Mouse (Mus musculus): ENCODE results near the gene Hnrnph3. TPM values are rescaled to one million over a fixed set of nuclear protein-coding genes. Genes with fewer than 3 reads are reported as not detected.

Hnrnph3 gene
- total RNA-seq, 1 experiment = 25.7 TPM

DNA sequence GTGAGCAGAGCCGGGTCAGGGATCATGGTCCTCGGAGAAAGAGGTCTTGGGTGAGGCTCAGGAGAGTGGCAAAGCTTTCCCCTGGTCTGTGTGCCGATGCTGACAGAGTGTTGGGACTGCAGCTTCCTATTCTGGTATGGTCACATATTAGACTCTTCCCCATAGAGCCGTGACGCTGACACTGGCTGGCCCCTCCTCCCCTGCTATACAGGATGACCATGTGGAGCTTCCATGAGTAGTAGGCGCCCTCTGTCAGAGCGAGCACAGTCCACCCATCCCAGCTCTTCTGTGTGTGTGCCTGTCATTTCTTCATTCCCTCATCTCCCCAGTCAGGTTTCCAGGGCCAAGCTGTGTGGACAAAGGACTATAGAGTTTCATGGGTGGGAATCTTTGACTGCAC is 39.3 kb upstream of the Hnrnph3 start:
- in situ Hi-C loops (cut with MboI; ENCODE audit: low sequenced_read_pairs in 2 of 2, unreplicated experiment in 2 of 2) = no loop called here

DNA sequence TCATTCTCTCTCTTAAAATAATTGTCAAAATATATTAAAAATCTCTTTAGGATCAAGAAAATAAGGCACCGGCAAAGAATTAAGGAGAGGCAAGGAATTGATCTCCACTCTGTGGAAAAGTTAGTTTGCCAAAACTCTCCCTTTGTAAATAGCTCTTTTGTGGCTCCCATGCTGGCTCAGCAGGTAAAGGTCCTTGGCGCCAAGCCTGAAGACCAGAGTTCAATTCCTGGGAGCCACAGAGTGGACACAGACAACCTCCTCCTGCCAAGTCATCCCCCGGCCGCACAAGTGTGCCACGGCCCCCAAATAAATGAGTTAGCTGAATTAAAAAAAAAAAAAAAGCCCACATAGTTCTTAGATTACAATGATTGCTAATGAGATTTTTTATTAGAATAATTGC is 38.7 kb upstream of the Hnrnph3 start:
- H3K9me3 ChIP-seq (ENCODE audit: control insufficient read depth, insufficient read depth, low read depth, low read length) = no peaks in the 10 kb centered on the region
- in situ Hi-C loops (cut with MboI; ENCODE audit: low sequenced_read_pairs in 2 of 2, unreplicated experiment in 2 of 2) = no loop called here
- H3K36me3 ChIP-seq (ENCODE audit: control insufficient read depth, insufficient read depth, low read length, poor library complexity, severe bottlenecking) = no peaks in the 10 kb centered on the region
- no peak for DNase-seq (ENCODE audit: low read depth, low spot score)
- no peak for TF ChIP-seq ZC3H11A (IDR thresholded peaks at IDR 0.05; ENCODE audit: borderline replicate concordance, low read depth, low read length)
- no peak for TF ChIP-seq CHD2 (IDR thresholded peaks at IDR 0.05; ENCODE audit: low read depth, low read length)
- no peak for TF ChIP-seq HCFC1 (IDR thresholded peaks at IDR 0.05; ENCODE audit: borderline replicate concordance, insufficient read depth, low read length)
- no peak for TF ChIP-seq ZNF384 (IDR thresholded peaks at IDR 0.05; ENCODE audit: low read depth, low read length)
- TF ChIP-seq MAFK (IDR thresholded peaks at IDR 0.05; ENCODE audit: insufficient read depth, low read depth, low read length) = no peak
- peaks cover 0 to under 1% of the 10 kb centered on the region in 2 experiments; a peak in 1 of 4 replicates for H3K4me1 ChIP-seq (ENCODE audit: control insufficient read depth in 2 of 2, insufficient read depth in 2 of 2, low read length in 2 of 2, poor library complexity in 1 of 2)
- H3K9ac ChIP-seq (ENCODE audit: insufficient read depth, low read depth, low read length, poor library complexity, severe bottlenecking) = no peak overlapping the region
- no peak overlapping the region for H3K4me3 ChIP-seq (ENCODE audit: insufficient read depth in 1 of 2, low read depth in 1 of 2, low read length in 2 of 2, poor library complexity in 1 of 2, severe bottlenecking in 1 of 2)
- H3K27ac ChIP-seq (ENCODE audit: insufficient read depth, low read depth, low read length, poor library complexity, severe bottlenecking) = no peak overlapping the region

More for the DNA sequence above, 39.3 kb upstream of the Hnrnph3 start:
- Histone ChIP-seq H3K4me1 (ENCODE audit: control insufficient read depth in 2 of 2, insufficient read depth in 2 of 2, low read length in 2 of 2, poor library complexity in 1 of 2) (no peaks in the 10 kb centered on the region), H3K9me3 (ENCODE audit: control insufficient read depth, insufficient read depth, low read depth, low read length) (no peaks in the 10 kb centered on the region), H3K36me3 (ENCODE audit: control insufficient read depth, insufficient read depth, low read length, poor library complexity, severe bottlenecking) (no peaks in the 10 kb centered on the region), H3K9ac (ENCODE audit: insufficient read depth, low read depth, low read length, poor library complexity, severe bottlenecking) (no peak overlapping the region), H3K4me3 (ENCODE audit: insufficient read depth in 1 of 2, low read depth in 1 of 2, low read length in 2 of 2, poor library complexity in 1 of 2, severe bottlenecking in 1 of 2) (no peak overlapping the region), H3K27ac (ENCODE audit: insufficient read depth, low read depth, low read length, poor library complexity, severe bottlenecking) (no peak overlapping the region)
- no peak for DNase-seq (ENCODE audit: low read depth, low spot score)
- TF ChIP-seq MAFK (IDR thresholded peaks at IDR 0.05; ENCODE audit: insufficient read depth, low read depth, low read length) = no peak
- no peak for TF ChIP-seq ZC3H11A (IDR thresholded peaks at IDR 0.05; ENCODE audit: borderline replicate concordance, low read depth, low read length)
- no peak for TF ChIP-seq ZNF384 (IDR thresholded peaks at IDR 0.05; ENCODE audit: low read depth, low read length)
- no peak for TF ChIP-seq HCFC1 (IDR thresholded peaks at IDR 0.05; ENCODE audit: borderline replicate concordance, insufficient read depth, low read length)
- no peak for TF ChIP-seq CHD2 (IDR thresholded peaks at IDR 0.05; ENCODE audit: low read depth, low read length)

DNA sequence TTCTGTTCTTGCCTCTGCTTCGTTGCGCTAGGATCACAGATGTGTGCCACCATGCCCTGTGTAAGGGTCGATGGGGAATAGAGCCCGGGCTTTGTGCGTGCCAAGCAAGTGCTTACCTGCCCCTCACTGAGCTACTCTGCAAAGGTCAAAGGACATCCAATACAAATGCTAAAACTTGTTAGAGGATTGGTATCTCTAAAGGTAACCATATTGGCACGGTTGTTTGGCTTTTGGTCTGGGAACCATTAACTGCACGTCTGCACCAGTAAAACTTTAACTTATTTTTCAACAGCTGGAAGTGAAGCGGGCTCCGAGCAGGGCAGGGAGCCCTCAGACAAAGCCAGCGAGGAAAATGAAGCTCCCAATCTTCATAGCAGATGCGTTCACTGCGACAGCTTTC is 37.2 kb upstream of the Hnrnph3 start:
- TF ChIP-seq ZC3H11A (IDR thresholded peaks at IDR 0.05; ENCODE audit: borderline replicate concordance, low read depth, low read length) (no peak), ZNF384 (IDR thresholded peaks at IDR 0.05; ENCODE audit: low read depth, low read length) (no peak), CHD2 (IDR thresholded peaks at IDR 0.05; ENCODE audit: low read depth, low read length) (no peak), MAFK (IDR thresholded peaks at IDR 0.05; ENCODE audit: insufficient read depth, low read depth, low read length) (no peak), HCFC1 (IDR thresholded peaks at IDR 0.05; ENCODE audit: borderline replicate concordance, insufficient read depth, low read length) (no peak)
- peak overlapping the region; percentile 28 to 33; a peak in 3 of 4 replicates for H3K4me3 ChIP-seq (ENCODE audit: insufficient read depth in 1 of 2, low read depth in 1 of 2, low read length in 2 of 2, poor library complexity in 1 of 2, severe bottlenecking in 1 of 2)
- peaks cover 0 to 10% of the 10 kb centered on the region in 2 experiments; a peak in 2 of 4 replicates for H3K4me1 ChIP-seq (ENCODE audit: control insufficient read depth in 2 of 2, insufficient read depth in 2 of 2, low read length in 2 of 2, poor library complexity in 1 of 2)
- H3K9ac ChIP-seq (ENCODE audit: insufficient read depth, low read depth, low read length, poor library complexity, severe bottlenecking) = peak overlapping the region; percentile 27; the same call in 1 of the 2 replicates
- no peaks in the 10 kb centered on the region for H3K9me3 ChIP-seq (ENCODE audit: control insufficient read depth, insufficient read depth, low read depth, low read length)
- no peak overlapping the region for H3K27ac ChIP-seq (ENCODE audit: insufficient read depth, low read depth, low read length, poor library complexity, severe bottlenecking)
- DNase-seq (ENCODE audit: low read depth, low spot score) = no peak
- in situ Hi-C loops (cut with MboI; ENCODE audit: low sequenced_read_pairs in 2 of 2, unreplicated experiment in 2 of 2) = no loop called here
- no peaks in the 10 kb centered on the region for H3K36me3 ChIP-seq (ENCODE audit: control insufficient read depth, insufficient read depth, low read length, poor library complexity, severe bottlenecking)

DNA sequence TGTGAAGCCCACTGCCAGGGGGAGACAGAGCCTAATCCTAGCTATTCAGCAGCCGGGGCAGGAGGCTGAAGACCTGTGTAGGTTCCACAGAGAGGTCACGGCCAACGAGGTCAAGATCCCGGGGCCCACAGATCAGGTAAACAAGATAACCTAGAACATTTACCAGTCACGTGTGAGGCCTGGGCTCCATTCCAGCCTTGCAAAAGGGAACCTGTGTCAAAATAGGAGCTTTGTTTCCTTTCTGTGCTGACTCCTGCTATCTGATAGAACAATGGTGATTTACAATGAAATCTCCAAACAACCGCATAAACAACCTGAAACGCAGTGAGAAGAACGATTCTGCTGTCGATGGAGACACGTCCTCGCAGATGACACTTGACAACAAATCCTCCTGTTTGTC is 36.4 kb upstream of the Hnrnph3 start:
- Histone ChIP-seq H3K36me3 (ENCODE audit: control insufficient read depth, insufficient read depth, low read length, poor library complexity, severe bottlenecking) (no peaks in the 10 kb centered on the region), H3K4me3 (ENCODE audit: insufficient read depth in 1 of 2, low read depth in 1 of 2, low read length in 2 of 2, poor library complexity in 1 of 2, severe bottlenecking in 1 of 2) (no peak overlapping the region), H3K4me1 (ENCODE audit: control insufficient read depth in 2 of 2, insufficient read depth in 2 of 2, low read length in 2 of 2, poor library complexity in 1 of 2) (peaks cover 0 to 10% of the 10 kb centered on the region in 2 experiments; a peak in 2 of 4 replicates), H3K27ac (ENCODE audit: insufficient read depth, low read depth, low read length, poor library complexity, severe bottlenecking) (no peak overlapping the region), H3K9me3 (ENCODE audit: control insufficient read depth, insufficient read depth, low read depth, low read length) (no peaks in the 10 kb centered on the region), H3K9ac (ENCODE audit: insufficient read depth, low read depth, low read length, poor library complexity, severe bottlenecking) (no peak overlapping the region)
- in situ Hi-C loops (cut with MboI; ENCODE audit: low sequenced_read_pairs in 2 of 2, unreplicated experiment in 2 of 2) = no loop called here
- TF ChIP-seq ZC3H11A (IDR thresholded peaks at IDR 0.05; ENCODE audit: borderline replicate concordance, low read depth, low read length) (no peak), HCFC1 (IDR thresholded peaks at IDR 0.05; ENCODE audit: borderline replicate concordance, insufficient read depth, low read length) (no peak), CHD2 (IDR thresholded peaks at IDR 0.05; ENCODE audit: low read depth, low read length) (no peak), ZNF384 (IDR thresholded peaks at IDR 0.05; ENCODE audit: low read depth, low read length) (no peak), MAFK (IDR thresholded peaks at IDR 0.05; ENCODE audit: insufficient read depth, low read depth, low read length) (no peak)
- no peak for DNase-seq (ENCODE audit: low read depth, low spot score)

All from ES-E14 (cell line).